Mouse (Mus musculus) ES-E14 (cell line): Measurements from ENCODE around the gene Rab8b. TPM values are rescaled to one million over a fixed set of nuclear protein-coding genes. Genes with fewer than 3 reads are reported as not detected.

ENCODE experiments used
- DNase-seq: peaks from one replicate; pipeline ENCODE4 v3.0.0-alpha.2; 2013; ENCODE audit warnings: low read depth, low spot score
- H3K27ac ChIP-seq: 2 replicates; pipeline ENCODE4 v1.5.1; 2012; ENCODE audit warnings: low read depth, mild to moderate bottlenecking, low read length, moderate library complexity, mixed read lengths; ENCODE audit not compliant: poor library complexity, insufficient read depth, severe bottlenecking
- H3K36me3 ChIP-seq: 2 replicates; pipeline ENCODE4 v1.6.1; 2012; ENCODE audit warnings: mild to moderate bottlenecking, low read length, moderate library complexity, mixed read lengths; ENCODE audit not compliant: control insufficient read depth, poor library complexity, insufficient read depth, severe bottlenecking
- H3K4me1 ChIP-seq, 2 experiments: fragments of 150-350 bp in 1 of 2; sonication (generic) in 1 of 2; 2 replicates each; pipeline ENCODE4 v1.6.1; 2012; ENCODE audit warnings: low read length in 2 of 2, mild to moderate bottlenecking in 1 of 2, mixed read lengths in 1 of 2; ENCODE audit not compliant: control insufficient read depth in 2 of 2, insufficient read depth in 2 of 2, poor library complexity in 1 of 2
- H3K4me3 ChIP-seq, 2 experiments: fragments of 150-350 bp in 1 of 2; sonication (generic) in 1 of 2; 2 replicates each; pipeline ENCODE4 v1.5.1; 2012; ENCODE audit warnings: low read length in 2 of 2, low read depth in 1 of 2, mild to moderate bottlenecking in 1 of 2, mixed read lengths in 1 of 2; ENCODE audit not compliant: insufficient read depth in 1 of 2, poor library complexity in 1 of 2, severe bottlenecking in 1 of 2
- H3K9ac ChIP-seq: 2 replicates; pipeline ENCODE4 v1.6.1; 2012; ENCODE audit warnings: low read depth, mild to moderate bottlenecking, low read length, mixed read lengths; ENCODE audit not compliant: poor library complexity, insufficient read depth, severe bottlenecking
- H3K9me3 ChIP-seq: fragments of 150-350 bp; sonication (generic); 2 replicates; pipeline ENCODE4 v1.6.1; 2012; ENCODE audit warnings: low read depth, mild to moderate bottlenecking, low read length; ENCODE audit not compliant: control insufficient read depth, insufficient read depth
- CHD2 ChIP-seq: IDR thresholded peaks from 2 replicates; pipeline ENCODE4 v1.6.1; 2014; ENCODE audit warnings: mild to moderate bottlenecking, low read depth, low read length, inconsistent platforms
- HCFC1 ChIP-seq: IDR thresholded peaks from 2 replicates; pipeline ENCODE4 v1.6.1; 2012; ENCODE audit warnings: low read length, inconsistent platforms, borderline replicate concordance; ENCODE audit not compliant: insufficient read depth
- MAFK ChIP-seq: IDR thresholded peaks from 2 replicates; pipeline ENCODE4 v1.6.1; 2014; ENCODE audit warnings: mild to moderate bottlenecking, low read depth, low read length, inconsistent platforms; ENCODE audit not compliant: insufficient read depth
- ZC3H11A ChIP-seq: IDR thresholded peaks from 2 replicates; pipeline ENCODE4 v1.6.1; 2012; ENCODE audit warnings: low read depth, mild to moderate bottlenecking, inconsistent platforms, low read length, borderline replicate concordance
- ZNF384 ChIP-seq: IDR thresholded peaks from 2 replicates; pipeline ENCODE4 v1.6.1; 2012; ENCODE audit warnings: low read depth, low read length, inconsistent platforms
- in situ Hi-C, 2 experiments: fragments of 600-800 bp; cut with MboI; formaldehyde crosslinking; loops; one replicate each; pipeline ENCODE4 v1.15.1; 2025; ENCODE audit warnings: low sequenced_read_pairs in 2 of 2, inconsistent platforms in 1 of 2; ENCODE audit not compliant: unreplicated experiment in 2 of 2
- total RNA-seq: library from RNA; depleted of rRNA; stranded (reverse); fragments of 300-350 nt; gene quantifications from 2 replicates; pipeline ENCODE4 v1.2.3, GENCODE M21; 2012

The Rab8b gene
- total RNA-seq, 1 experiment, result 7.9 TPM

- TF ChIP-seq ZNF384 (no peak), ZC3H11A (no peak), MAFK (no peak), CHD2 (no peak), HCFC1 (no peak)
- no peak for DNase-seq
- H3K9ac ChIP-seq, result no peak overlapping the region
- H3K27ac ChIP-seq, result no peak overlapping the region
- in situ Hi-C loops, result no loop called here
- H3K4me3 ChIP-seq, result no peak overlapping the region
- no peaks in the 10 kb centered on the region for H3K9me3 ChIP-seq
- peaks cover 3% of the 10 kb centered on the region for H3K36me3 ChIP-seq
- peaks cover 0 to under 1% of the 10 kb centered on the region in 2 experiments; a peak in 1 of 4 replicates for H3K4me1 ChIP-seq
Measured at GRCm38 (mm10) chr9:66952321-66952720, 32.8 kb upstream of the Rab8b start.

GRCm38 (mm10) chr9:66948536-66948935 is 29.0 kb upstream of the Rab8b start:
- no peaks in the 10 kb centered on the region for H3K9me3 ChIP-seq
- in situ Hi-C loops, result no loop called here
- DNase-seq, result no peak
- H3K9ac ChIP-seq, result no peak overlapping the region
- H3K4me3 ChIP-seq, result no peak overlapping the region
- no peak overlapping the region for H3K27ac ChIP-seq
- H3K36me3 ChIP-seq, result peaks cover 3% of the 10 kb centered on the region
- TF ChIP-seq ZNF384, result no peak
- TF ChIP-seq HCFC1, result no peak
- no peak for TF ChIP-seq MAFK
- no peak for TF ChIP-seq CHD2
- TF ChIP-seq ZC3H11A, result no peak
- H3K4me1 ChIP-seq, result peaks cover 0 to 3% of the 10 kb centered on the region in 2 experiments; a peak in 1 of 4 replicates

- H3K4me3 ChIP-seq, result peak within 1 kb of the TSS; percentile 76 to 79
- H3K27ac ChIP-seq, result peak within 1 kb of the TSS; percentile 87
- peaks cover 3 to 4% of the 10 kb centered on the region in 2 experiments; a peak in 3 of 4 replicates for H3K4me1 ChIP-seq
- no peaks in the 10 kb centered on the region for H3K9me3 ChIP-seq
- peak; percentile 90 for DNase-seq
- in situ Hi-C loops, result no loop called here
- peaks cover 3% of the 10 kb centered on the region for H3K36me3 ChIP-seq
- peak within 1 kb of the TSS; percentile 93 for H3K9ac ChIP-seq
- TF ChIP-seq ZC3H11A, result no peak
- TF ChIP-seq HCFC1, result peak; percentile 76; the same call in 1 of the 2 replicates
- no peak for TF ChIP-seq MAFK
- no peak for TF ChIP-seq ZNF384
- no peak for TF ChIP-seq CHD2
Measured at GRCm38 (mm10) chr9:66945647-66946641, 26.5 kb upstream of the Rab8b start, which contains the start of gene Rps27l. TSS of gene Rps27l (plus strand) at chr9:66946086.

GRCm38 (mm10) chr9:66945161-66945560 is 25.7 kb upstream of the Rab8b start:
- H3K4me3 ChIP-seq, result peak overlapping the region; percentile 76 to 79; a peak in 3 of 4 replicates

More at GRCm38 (mm10) chr9:66945161-66945560, 25.7 kb upstream of the Rab8b start:
- Histone ChIP-seq H3K27ac (peak overlapping the region; percentile 6; the same call in 1 of the 2 replicates), H3K36me3 (peaks cover 3% of the 10 kb centered on the region), H3K4me1 (peaks cover 3 to 4% of the 10 kb centered on the region in 2 experiments; a peak in 3 of 4 replicates), H3K9ac (peak overlapping the region; percentile 70; the same call in 1 of the 2 replicates), H3K9me3 (no peaks in the 10 kb centered on the region)
- no peak for DNase-seq
- TF ChIP-seq ZC3H11A (no peak), CHD2 (no peak), MAFK (no peak), HCFC1 (no peak), ZNF384 (no peak)
- in situ Hi-C loops, result no loop called here
